ENCODE assay signal across 27 mouse cellular contexts in genomic region chr16:6031280-6031679, GRCm38 (mm10).
"Had no signal": no experiment of that assay in that cellular context is flagged by ENCODE, and none has a peak within 500 bp of the region (broad histone marks: within the 10 kb centered on the region; RNA-seq: fewer than 3 reads in every experiment).

No protein-coding gene starts in this region.

- H3K36me3 ChIP-seq: heart, embryonic 10.5 days; heart, embryonic 12.5 days; hindbrain, embryonic 10.5 days; hindbrain, embryonic 12.5 days; intestine, embryonic 15.5 days; limb, embryonic 10.5 days; limb, embryonic 12.5 days; liver, embryonic 13.5 days; liver, embryonic 15.5 days had no signal

- H3K4me1 ChIP-seq: heart, embryonic 10.5 days; heart, embryonic 12.5 days; hindbrain, embryonic 12.5 days; intestine, embryonic 15.5 days; limb, embryonic 10.5 days; limb, embryonic 12.5 days; liver, embryonic 13.5 days; liver, embryonic 15.5 days had no signal

- DNase-seq: gastrocnemius, adult 2 months; gastrocnemius, postnatal 10 days; gastrocnemius, postnatal 25 days; heart, adult 18-20 months; heart, postnatal 10 days; heart, postnatal 4 days; kidney, adult 18-20 months; kidney, adult 8-10 months; kidney, postnatal 10 days; kidney, postnatal 25 days; kidney, postnatal 4 days; layer of hippocampus, adult 9-11 months; liver; liver, embryonic 13.5 days had no signal

- H3K27ac ChIP-seq: gastrocnemius, adult 2 months; heart, embryonic 10.5 days; hindbrain, embryonic 10.5 days; hindbrain, embryonic 12.5 days; hindbrain, embryonic 14.5 days; intestine, embryonic 15.5 days; limb, embryonic 10.5 days; limb, embryonic 12.5 days; liver, embryonic 13.5 days; liver, embryonic 15.5 days had no signal

- H3K4me2 ChIP-seq: heart, embryonic 12.5 days; hindbrain, embryonic 12.5 days; hindbrain, embryonic 14.5 days; intestine, embryonic 15.5 days; limb, embryonic 12.5 days; liver, embryonic 11.5 days; liver, embryonic 13.5 days; liver, embryonic 15.5 days had no signal

- H3K9ac ChIP-seq: heart, embryonic 12.5 days; hindbrain, embryonic 12.5 days; hindbrain, embryonic 14.5 days; intestine, embryonic 15.5 days; limb, embryonic 12.5 days; liver, embryonic 13.5 days; liver, embryonic 15.5 days had no signal

- H3K9me3 ChIP-seq: heart, embryonic 10.5 days; heart, embryonic 12.5 days; hindbrain, embryonic 10.5 days; hindbrain, embryonic 12.5 days; intestine, embryonic 15.5 days; limb, embryonic 10.5 days; limb, embryonic 12.5 days; liver, embryonic 13.5 days; liver, embryonic 15.5 days had no signal

- H3K27me3 ChIP-seq: intestine, embryonic 15.5 days; liver, embryonic 13.5 days; liver, embryonic 15.5 days had no signal

- ATAC-seq: hindbrain, embryonic 16.5 days; inflammation-experienced regulatory T-cells, adult 6 months; intestine, embryonic 15.5 days; intestine, postnatal 0 days had no signal

- H3K4me3 ChIP-seq: gastrocnemius, adult 2 months; heart, embryonic 10.5 days; heart, embryonic 12.5 days; hindbrain, embryonic 10.5 days; hindbrain, embryonic 12.5 days; intestine, embryonic 15.5 days; limb, embryonic 10.5 days; limb, embryonic 12.5 days; liver, embryonic 13.5 days; liver, embryonic 15.5 days had no signal
